Mouse (Mus musculus) hindbrain, postnatal 0 days (tissue): ENCODE measurements at regions not wholly inside any gene's neighbourhood (a gene's known extent, or its start where the extent isn't known, plus 50 kb on each side); places are given as distances from the start of the nearest gene placed in this dataset.

Experiments used
- ATAC-seq: fragments of 200-750 bp; cut with Nextera tagmentation; 2 replicates; pipeline ENCODE4 v1.8.0; 2017; ENCODE audit warnings: mild to moderate bottlenecking, moderate TSS enrichment, moderate library complexity
- DNase-seq: peaks from one replicate; pipeline ENCODE4 v3.0.0-alpha.2; 2015; ENCODE audit warnings: low spot score
- H3K27ac ChIP-seq: fragments of 300-500 bp; sonication (generic); 2 replicates; pipeline ENCODE4 v1.5.1; 2014; ENCODE audit warnings: mild to moderate bottlenecking
- H3K27me3 ChIP-seq: fragments of 300-500 bp; sonication (generic); 2 replicates; pipeline ENCODE4 v1.6.1; 2014; ENCODE audit warnings: low read length, mixed read lengths; ENCODE audit not compliant: insufficient read depth
- H3K36me3 ChIP-seq: fragments of 300-500 bp; sonication (generic); 2 replicates; pipeline ENCODE4 v1.6.1; 2014; ENCODE audit warnings: low read length, mixed read lengths; ENCODE audit not compliant: insufficient read depth
- H3K4me1 ChIP-seq: fragments of 300-500 bp; sonication (generic); 2 replicates; pipeline ENCODE4 v1.6.1; 2014; ENCODE audit warnings: antibody characterized with exemption, low read length, mixed read lengths; ENCODE audit not compliant: insufficient read depth
- H3K4me2 ChIP-seq: fragments of 300-500 bp; sonication (generic); 2 replicates; pipeline ENCODE4 v1.6.1; 2014; ENCODE audit warnings: low read depth, mild to moderate bottlenecking, low read length, moderate library complexity, mixed read lengths
- H3K4me3 ChIP-seq: fragments of 300-500 bp; sonication (generic); 2 replicates; pipeline ENCODE4 v1.5.1; 2014; ENCODE audit warnings: low read length
- H3K9ac ChIP-seq: fragments of 300-500 bp; sonication (generic); replicated peaks from 2 replicates; pipeline ENCODE4 v1.6.1; 2014; ENCODE audit warnings: mild to moderate bottlenecking, low read length, moderate library complexity, mixed read lengths
- H3K9me3 ChIP-seq: fragments of 300-500 bp; sonication (generic); 2 replicates; pipeline ENCODE4 v1.6.1; 2016; ENCODE audit warnings: low read length, mixed read lengths
- CTCF ChIP-seq: IDR thresholded peaks from 2 replicates; pipeline ENCODE4 v1.5.1; 2016; ENCODE audit warnings: antibody characterized with exemption, control low read depth, low read depth

DNA sequence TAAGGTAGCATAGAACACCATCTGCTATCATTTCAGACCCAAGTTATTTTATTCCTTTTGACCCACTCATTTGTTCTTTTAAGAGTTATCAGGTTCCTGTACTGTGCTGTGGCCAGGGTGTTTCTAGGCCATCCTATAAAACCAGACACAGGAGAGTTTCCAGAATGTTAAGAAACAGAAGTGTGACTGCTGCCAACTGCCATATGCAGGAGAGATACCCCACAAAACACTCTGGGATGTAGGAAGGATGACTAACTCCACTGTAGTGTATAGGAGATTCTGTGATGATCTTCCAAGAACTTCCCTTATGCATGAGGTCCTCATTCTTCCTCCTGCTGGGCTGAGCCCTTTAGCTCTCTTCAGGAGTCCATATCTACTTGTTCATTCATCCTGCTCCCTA is 76.7 kb upstream of the Ptprd start:
- Histone ChIP-seq H3K9ac (no peak overlapping the region), H3K4me2 (no peak overlapping the region), H3K27me3 (no peaks in the 10 kb centered on the region), H3K36me3 (no peaks in the 10 kb centered on the region), H3K9me3 (no peaks in the 10 kb centered on the region), H3K27ac (no peak overlapping the region), H3K4me3 (no peak overlapping the region), H3K4me1 (no peaks in the 10 kb centered on the region)
- ATAC-seq (no peak), DNase-seq (no peak)
- no peak for TF ChIP-seq CTCF
